Mouse (Mus musculus): ENCODE data around the gene Col5a3. TPM values are rescaled to one million over a fixed set of nuclear protein-coding genes. Genes with fewer than 3 reads are reported as not detected.

Gene Col5a3
- polyA plus RNA-seq, 1 experiment from 2014 or later: 0.02 TPM

- no peak for ATAC-seq
- Histone ChIP-seq H3K4me2 (no peak overlapping the region), H3K4me3 (no peak overlapping the region), H3K9me3 (replicated peaks) (no peaks in the 10 kb centered on the region), H3K36me3 (no peaks in the 10 kb centered on the region), H3K27me3 (replicated peaks) (peaks cover 54% of the 10 kb centered on the region), H3K27ac (no peak overlapping the region), H3K4me1 (peaks cover 36% of the 10 kb centered on the region), H3K9ac (no peak overlapping the region)
- 27% methylated on average over 12 of the region's 12 CpGs for WGBS (ENCODE audit: insufficient replicate concordance)
Observed at GRCm38 (mm10) chr9:20760813-20761212, 54.1 kb downstream of the Col5a3 start.

- H3K4me3 ChIP-seq: no peak overlapping the region
- H3K27ac ChIP-seq: no peak overlapping the region
- H3K4me1 ChIP-seq: peaks cover 45% of the 10 kb centered on the region
- ATAC-seq: no peak
- 77% methylated on average over 6 of the region's 6 CpGs for WGBS (ENCODE audit: insufficient replicate concordance)
- no peak overlapping the region for H3K4me2 ChIP-seq
- no peak overlapping the region for H3K9ac ChIP-seq
- H3K9me3 ChIP-seq (replicated peaks): no peaks in the 10 kb centered on the region
- H3K36me3 ChIP-seq: no peaks in the 10 kb centered on the region
- H3K27me3 ChIP-seq (replicated peaks): peaks cover 46% of the 10 kb centered on the region
Observed at GRCm38 (mm10) chr9:20758896-20759295, 56.0 kb downstream of the Col5a3 start.

- ATAC-seq: no peak
- WGBS (ENCODE audit: insufficient replicate concordance): 63% methylated on average over 2 of the region's 2 CpGs
- H3K27me3 ChIP-seq (replicated peaks): peaks cover 39% of the 10 kb centered on the region
- H3K9ac ChIP-seq: no peak overlapping the region
- no peaks in the 10 kb centered on the region for H3K9me3 ChIP-seq (replicated peaks)
- H3K36me3 ChIP-seq: no peaks in the 10 kb centered on the region
- no peak overlapping the region for H3K27ac ChIP-seq
- no peak overlapping the region for H3K4me2 ChIP-seq
- H3K4me1 ChIP-seq: peaks cover 45% of the 10 kb centered on the region
- no peak overlapping the region for H3K4me3 ChIP-seq
Observed at GRCm38 (mm10) chr9:20758243-20758642, 56.6 kb downstream of the Col5a3 start.

GRCm38 (mm10) chr9:20757087-20757955 lies 57.5 kb downstream of the Col5a3 start:
- Histone ChIP-seq H3K4me2 (peak overlapping the region; percentile 18; the same call in 1 of the 2 replicates), H3K27ac (peak overlapping the region; percentile 41), H3K4me1 (peaks cover 45% of the 10 kb centered on the region), H3K36me3 (no peaks in the 10 kb centered on the region), H3K27me3 (replicated peaks) (peaks cover 30% of the 10 kb centered on the region), H3K9me3 (replicated peaks) (no peaks in the 10 kb centered on the region), H3K4me3 (no peak overlapping the region), H3K9ac (no peak overlapping the region)
- peak; percentile 96 for ATAC-seq
- 52% methylated on average over 6 of the region's 6 CpGs for WGBS (ENCODE audit: insufficient replicate concordance)

- peaks cover 20% of the 10 kb centered on the region for H3K27me3 ChIP-seq (replicated peaks)
- 75% methylated on average over 4 of the region's 4 CpGs for WGBS (ENCODE audit: insufficient replicate concordance)
- peak overlapping the region; percentile 18; the same call in 1 of the 2 replicates for H3K4me2 ChIP-seq
- no peak overlapping the region for H3K4me3 ChIP-seq
- H3K4me1 ChIP-seq: peaks cover 42% of the 10 kb centered on the region
- no peak for ATAC-seq
- H3K36me3 ChIP-seq: no peaks in the 10 kb centered on the region
- peak overlapping the region; percentile 17; the same call in 1 of the 2 replicates for H3K9ac ChIP-seq
- H3K9me3 ChIP-seq (replicated peaks): no peaks in the 10 kb centered on the region
- H3K27ac ChIP-seq: no peak overlapping the region
Observed at GRCm38 (mm10) chr9:20756081-20756700, 58.7 kb downstream of the Col5a3 start.

- WGBS (ENCODE audit: insufficient replicate concordance): 83% methylated on average over 2 of the region's 2 CpGs
- Histone ChIP-seq H3K27me3 (replicated peaks) (peaks cover 13% of the 10 kb centered on the region), H3K36me3 (no peaks in the 10 kb centered on the region), H3K27ac (no peak overlapping the region), H3K9ac (no peak overlapping the region), H3K4me1 (peaks cover 42% of the 10 kb centered on the region), H3K9me3 (replicated peaks) (no peaks in the 10 kb centered on the region), H3K4me2 (no peak overlapping the region), H3K4me3 (no peak overlapping the region)
- no peak for ATAC-seq
Observed at GRCm38 (mm10) chr9:20754335-20754734, 60.5 kb downstream of the Col5a3 start.

- H3K27ac ChIP-seq: no peak overlapping the region
- no peak overlapping the region for H3K9ac ChIP-seq
- H3K36me3 ChIP-seq: no peaks in the 10 kb centered on the region
- no peak overlapping the region for H3K4me3 ChIP-seq
- H3K4me2 ChIP-seq: no peak overlapping the region
- 0 out of 2 replicates have a peak, but pooled peaks have one; percentile 13 for ATAC-seq
- peaks cover 42% of the 10 kb centered on the region for H3K4me1 ChIP-seq
- H3K27me3 ChIP-seq (replicated peaks): peaks cover 31% of the 10 kb centered on the region
- WGBS (ENCODE audit: insufficient replicate concordance): 46% methylated on average over 6 of the region's 6 CpGs
- no peaks in the 10 kb centered on the region for H3K9me3 ChIP-seq (replicated peaks)
Observed at GRCm38 (mm10) chr9:20751477-20752029, 63.3 kb downstream of the Col5a3 start.

- Histone ChIP-seq H3K27ac (no peak overlapping the region), H3K36me3 (no peaks in the 10 kb centered on the region), H3K27me3 (replicated peaks) (peaks cover 54% of the 10 kb centered on the region), H3K4me3 (no peak overlapping the region), H3K9ac (no peak overlapping the region), H3K9me3 (replicated peaks) (no peaks in the 10 kb centered on the region), H3K4me1 (peaks cover 37% of the 10 kb centered on the region), H3K4me2 (peak overlapping the region; percentile 26; the same call in 1 of the 2 replicates)
- 26% methylated on average over 5 of the region's 5 CpGs for whole genome bisulfite sequencing (ENCODE audit: insufficient replicate concordance)
- no peak for ATAC-seq
Observed at GRCm38 (mm10) chr9:20749213-20749612, 65.7 kb downstream of the Col5a3 start.

- WGBS (ENCODE audit: insufficient replicate concordance): 48% methylated on average over 3 of the region's 3 CpGs
Observed at GRCm38 (mm10) chr9:20748540-20748939, 66.3 kb downstream of the Col5a3 start.

GRCm38 (mm10) chr9:20747682-20748081 lies 67.2 kb downstream of the Col5a3 start:
- H3K27me3 ChIP-seq (replicated peaks): peaks cover 69% of the 10 kb centered on the region
- H3K4me2 ChIP-seq: no peak overlapping the region
- H3K4me3 ChIP-seq: no peak overlapping the region
- peaks cover 37% of the 10 kb centered on the region for H3K4me1 ChIP-seq
- no peak for ATAC-seq
- whole genome bisulfite sequencing (ENCODE audit: insufficient replicate concordance): 7% methylated on average over 3 of the region's 3 CpGs
- H3K27ac ChIP-seq: no peak overlapping the region
- H3K9ac ChIP-seq: no peak overlapping the region
- no peaks in the 10 kb centered on the region for H3K36me3 ChIP-seq
- no peaks in the 10 kb centered on the region for H3K9me3 ChIP-seq (replicated peaks)

More at GRCm38 (mm10) chr9:20748540-20748939, 66.3 kb downstream of the Col5a3 start:
- H3K27me3 ChIP-seq (replicated peaks): peaks cover 61% of the 10 kb centered on the region
- H3K4me1 ChIP-seq: peaks cover 37% of the 10 kb centered on the region
- no peak overlapping the region for H3K4me3 ChIP-seq
- H3K27ac ChIP-seq: no peak overlapping the region
- no peaks in the 10 kb centered on the region for H3K36me3 ChIP-seq
- no peak overlapping the region for H3K9ac ChIP-seq
- peak overlapping the region; percentile 26; the same call in 1 of the 2 replicates for H3K4me2 ChIP-seq
- ATAC-seq: peak; percentile 38
- H3K9me3 ChIP-seq (replicated peaks): no peaks in the 10 kb centered on the region

- peak within 1 kb of the TSS; percentile 72 for H3K4me2 ChIP-seq
- no peaks in the 10 kb centered on the region for H3K9me3 ChIP-seq (replicated peaks)
- peaks cover 37% of the 10 kb centered on the region for H3K4me1 ChIP-seq
- H3K9ac ChIP-seq: peak within 1 kb of the TSS; percentile 22; the same call in 1 of the 2 replicates
- H3K27me3 ChIP-seq (replicated peaks): peaks cover 84% of the 10 kb centered on the region
- H3K4me3 ChIP-seq: peak within 1 kb of the TSS; percentile 46
- WGBS (ENCODE audit: insufficient replicate concordance): under 1% methylated on average over 22 of the region's 50 CpGs
- peak; percentile 30; the same call in 1 of the 2 replicates for ATAC-seq
- H3K27ac ChIP-seq: no peak within 1 kb of the TSS
- H3K36me3 ChIP-seq: no peaks in the 10 kb centered on the region
Observed at GRCm38 (mm10) chr9:20746017-20746660, 68.7 kb downstream of the Col5a3 start, which contains the start of gene Olfm2. TSS of gene Olfm2 (minus strand) at chr9:20746349.
